Mouse (Mus musculus) lung, embryonic 15.5 days (tissue): Measurements from ENCODE around the gene Ccdc120. TPM values are rescaled to one million over a fixed set of nuclear protein-coding genes. Genes with fewer than 3 reads are reported as not detected.

Experiments
- ATAC-seq: fragments of 200-750 bp; cut with Nextera tagmentation; 2 replicates; pipeline ENCODE4 v1.8.0; 2017; ENCODE audit warnings: moderate number of reproducible peaks, borderline replicate concordance; ENCODE audit not compliant: low FRiP score, low TSS enrichment; ENCODE audit errors: extremely low read depth
- H3K27ac ChIP-seq: fragments of 300-500 bp; sonication (generic); 2 replicates; pipeline ENCODE4 v1.5.1; 2015; ENCODE audit warnings: moderate library complexity, mild to moderate bottlenecking, inconsistent platforms
- H3K27me3 ChIP-seq: fragments of 300-500 bp; sonication (generic); 2 replicates; pipeline ENCODE4 v1.6.1; 2015; ENCODE audit warnings: inconsistent platforms
- H3K36me3 ChIP-seq: fragments of 300-500 bp; sonication (generic); 2 replicates; pipeline ENCODE4 v1.6.1; 2015; ENCODE audit warnings: inconsistent platforms
- H3K4me1 ChIP-seq: fragments of 300-500 bp; sonication (generic); 2 replicates; pipeline ENCODE4 v1.6.1; 2015; ENCODE audit warnings: inconsistent platforms
- H3K4me2 ChIP-seq: fragments of 300-500 bp; sonication (generic); 2 replicates; pipeline ENCODE4 v1.6.1; 2015; ENCODE audit warnings: inconsistent platforms, mild to moderate bottlenecking, moderate library complexity
- H3K4me3 ChIP-seq: fragments of 300-500 bp; sonication (generic); 2 replicates; pipeline ENCODE4 v1.5.1; 2015; ENCODE audit warnings: mild to moderate bottlenecking, inconsistent platforms
- H3K9ac ChIP-seq: fragments of 300-500 bp; sonication (generic); 2 replicates; pipeline ENCODE4 v1.6.1; 2015; ENCODE audit warnings: inconsistent platforms
- H3K9me3 ChIP-seq: fragments of 300-500 bp; sonication (generic); 2 replicates; pipeline ENCODE4 v1.6.1; 2016; ENCODE audit warnings: inconsistent platforms
- WGBS: fragments of 180-500 bp; shearing (Covaris S2); methylation state at CpG from one replicate; pipeline ENCODE4 v1.1.7; 2015; 5-methylcytosine and 5-hydroxymethylcytosine counted together
- polyA plus RNA-seq: library from polyadenylated mRNA; unstranded; fragments of >200 nt; fragmentation: Nextera tagmentation; extraction: Ambion mirVana; gene quantifications from 2 replicates; pipeline ENCODE4 v1.2.1, GENCODE M21; 2015

Gene Ccdc120
- polyA plus RNA-seq, 1 experiment from 2014 or later, result 23.6 TPM

- no peaks in the 10 kb centered on the region for H3K27me3 ChIP-seq
- H3K4me2 ChIP-seq, result no peak overlapping the region
- H3K27ac ChIP-seq, result no peak overlapping the region
- H3K4me3 ChIP-seq, result no peak overlapping the region
- 0 out of 2 replicates have a peak, but pooled peaks cover 3% of the 10 kb centered on the region for H3K4me1 ChIP-seq
- 53% methylated on average over 1 of the region's 1 CpGs for WGBS
- H3K9ac ChIP-seq, result no peak overlapping the region
- ATAC-seq, result no peak
- no peaks in the 10 kb centered on the region for H3K36me3 ChIP-seq
- no peaks in the 10 kb centered on the region for H3K9me3 ChIP-seq
Measured at GRCm38 (mm10) chrX:7744940-7745339, 5.8 kb downstream of the Ccdc120 start.

- H3K27ac ChIP-seq, result no peak overlapping the region
Measured at GRCm38 (mm10) chrX:7743470-7743869, 7.2 kb downstream of the Ccdc120 start.

DNA sequence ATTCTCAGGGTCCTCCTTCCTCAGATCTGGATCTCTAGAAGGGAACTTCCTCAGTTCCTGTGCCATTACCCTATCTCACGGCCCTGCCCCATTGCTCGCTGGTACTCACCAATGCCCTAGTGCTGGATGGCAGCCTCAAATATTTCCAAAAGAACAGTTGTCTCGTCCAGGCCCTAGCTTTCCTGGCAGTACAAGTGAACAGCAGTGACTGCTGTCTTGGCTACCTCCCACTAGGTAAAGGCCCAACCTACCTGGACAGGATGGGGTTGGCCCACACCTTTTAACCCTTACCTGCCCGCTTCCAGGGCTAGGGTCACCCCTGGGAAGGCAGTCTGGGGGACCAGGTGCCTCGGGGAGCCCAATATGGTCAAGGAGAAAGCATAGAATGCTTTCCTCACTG lies 9.6 kb downstream of the Ccdc120 start:
- WGBS, result 63% methylated on average over 5 of the region's 5 CpGs
- Histone ChIP-seq H3K27me3 (no peaks in the 10 kb centered on the region), H3K4me1 (no peaks in the 10 kb centered on the region), H3K27ac (peak overlapping the region; percentile 75), H3K4me2 (peak overlapping the region; percentile 41), H3K9ac (no peak overlapping the region), H3K9me3 (no peaks in the 10 kb centered on the region), H3K36me3 (no peaks in the 10 kb centered on the region), H3K4me3 (peak overlapping the region; percentile 26)
- ATAC-seq, result no peak

More at GRCm38 (mm10) chrX:7743470-7743869, 7.2 kb downstream of the Ccdc120 start:
- Histone ChIP-seq H3K4me2 (no peak overlapping the region), H3K4me3 (no peak overlapping the region), H3K27me3 (no peaks in the 10 kb centered on the region), H3K9me3 (no peaks in the 10 kb centered on the region), H3K36me3 (no peaks in the 10 kb centered on the region), H3K9ac (no peak overlapping the region), H3K4me1 (no peaks in the 10 kb centered on the region)
- no peak for ATAC-seq
- WGBS, result 56% methylated on average over 5 of the region's 5 CpGs

- Histone ChIP-seq H3K4me2 (peak overlapping the region; percentile 41), H3K9ac (no peak overlapping the region), H3K36me3 (no peaks in the 10 kb centered on the region), H3K27me3 (no peaks in the 10 kb centered on the region), H3K4me1 (no peaks in the 10 kb centered on the region), H3K27ac (peak overlapping the region; percentile 75), H3K9me3 (no peaks in the 10 kb centered on the region), H3K4me3 (peak overlapping the region; percentile 26)
- 39% methylated on average over 10 of the region's 10 CpGs for WGBS
- ATAC-seq, result 0 out of 2 replicates have a peak, but pooled peaks have one; percentile 43
Measured at GRCm38 (mm10) chrX:7740082-7740819, 10.5 kb downstream of the Ccdc120 start.

DNA sequence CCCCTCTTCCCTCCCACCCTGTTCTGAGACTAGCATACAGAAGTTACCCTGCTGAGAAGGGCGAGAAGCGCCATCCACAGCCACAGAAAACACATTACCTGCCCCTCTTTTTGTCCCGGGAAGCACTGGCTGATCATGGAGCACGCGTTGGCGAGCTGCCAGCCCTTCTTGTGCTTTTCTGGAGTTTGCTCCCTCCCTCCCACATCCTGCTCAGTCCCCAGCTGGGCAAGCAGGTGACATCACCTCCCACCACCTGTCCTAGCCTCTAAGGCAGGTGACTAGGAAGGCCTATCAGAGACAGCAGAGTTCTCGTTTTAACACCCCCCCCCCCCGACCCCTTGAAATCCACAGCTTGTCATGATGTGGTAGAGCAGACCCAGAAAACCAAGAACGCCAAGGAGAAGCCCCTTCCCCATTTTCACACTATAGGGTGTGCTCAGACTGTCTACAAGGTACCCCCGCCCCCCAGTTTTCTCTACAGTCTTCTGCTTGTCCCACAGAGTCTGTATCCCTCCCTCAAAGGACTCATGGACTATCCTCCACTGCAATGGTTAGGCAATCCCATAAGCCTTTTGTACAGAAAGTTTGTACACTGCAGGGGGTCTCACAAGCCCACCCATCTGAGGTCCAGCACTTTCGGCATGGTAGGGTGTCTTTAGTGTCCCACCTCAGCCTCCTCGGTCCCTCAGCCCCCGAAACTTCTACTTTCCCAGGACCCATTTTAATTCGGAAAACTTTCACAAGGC lies 11.2 kb downstream of the Ccdc120 start:
- H3K9ac ChIP-seq, result no peak overlapping the region
- H3K4me2 ChIP-seq, result peak overlapping the region; percentile 41
- ATAC-seq, result peak; percentile 66; the same call in 1 of the 2 replicates

DNA sequence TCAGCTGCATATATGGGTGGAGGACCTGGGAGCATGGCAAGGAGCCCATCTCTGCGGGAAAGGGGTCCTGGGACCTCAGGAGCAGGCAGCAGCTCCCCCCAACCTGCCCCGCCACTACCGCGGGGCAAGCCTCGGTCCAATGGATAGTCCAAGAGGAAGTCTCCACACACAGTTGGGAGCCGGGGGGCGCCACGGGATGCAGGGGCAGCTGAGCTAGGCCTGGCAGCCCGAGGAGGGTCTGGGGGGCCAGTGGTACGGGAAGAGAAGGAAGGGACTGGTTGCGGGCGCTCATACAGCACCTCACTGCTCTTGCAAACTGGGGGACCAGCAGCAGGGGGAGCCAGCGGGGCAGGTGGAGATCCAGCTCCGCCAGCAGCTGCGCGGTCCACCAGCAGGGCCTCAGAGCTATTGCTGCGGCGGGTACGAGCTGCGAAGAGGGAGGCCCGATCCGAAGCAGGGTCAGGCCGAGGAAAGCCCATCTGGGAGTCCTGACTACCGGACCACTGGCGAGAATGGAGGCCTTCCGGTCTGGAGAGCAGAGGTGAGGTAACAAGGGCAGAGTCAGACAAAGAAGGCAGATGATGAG lies 17.0 kb downstream of the Ccdc120 start:
- 29% methylated on average over 25 of the region's 26 CpGs for whole genome bisulfite sequencing
- no peaks in the 10 kb centered on the region for H3K4me1 ChIP-seq
- no peak overlapping the region for H3K4me3 ChIP-seq
- ATAC-seq, result no peak
- H3K9me3 ChIP-seq, result no peaks in the 10 kb centered on the region
- no peak overlapping the region for H3K9ac ChIP-seq
- no peak overlapping the region for H3K27ac ChIP-seq
- H3K4me2 ChIP-seq, result no peak overlapping the region
- H3K27me3 ChIP-seq, result no peaks in the 10 kb centered on the region
- H3K36me3 ChIP-seq, result no peaks in the 10 kb centered on the region

More for the DNA sequence above, 11.2 kb downstream of the Ccdc120 start:
- H3K36me3 ChIP-seq, result no peaks in the 10 kb centered on the region
- WGBS, result 47% methylated on average over 14 of the region's 14 CpGs
- H3K27ac ChIP-seq, result peak overlapping the region; percentile 75
- no peaks in the 10 kb centered on the region for H3K27me3 ChIP-seq
- peak overlapping the region; percentile 26 for H3K4me3 ChIP-seq
- no peaks in the 10 kb centered on the region for H3K4me1 ChIP-seq
- H3K9me3 ChIP-seq, result no peaks in the 10 kb centered on the region

- peak; percentile 25; the same call in 1 of the 2 replicates for ATAC-seq
- Histone ChIP-seq H3K4me3 (peak overlapping the region; percentile 52), H3K4me2 (peak overlapping the region; percentile 54), H3K9ac (peak overlapping the region; percentile 54), H3K27ac (no peak overlapping the region), H3K27me3 (no peaks in the 10 kb centered on the region), H3K36me3 (0 out of 2 replicates have a peak, but pooled peaks cover 3% of the 10 kb centered on the region), H3K9me3 (no peaks in the 10 kb centered on the region), H3K4me1 (peaks cover 6% of the 10 kb centered on the region; the same call in 1 of the 2 replicates)
- WGBS, result 24% methylated on average over 4 of the region's 4 CpGs
Measured at GRCm38 (mm10) chrX:7728922-7729265, 21.8 kb downstream of the Ccdc120 start.

- peak within 1 kb of the TSS; percentile 59 for H3K27ac ChIP-seq
- H3K4me1 ChIP-seq, result peaks cover 6% of the 10 kb centered on the region
- H3K9me3 ChIP-seq, result no peaks in the 10 kb centered on the region
- peak within 1 kb of the TSS; percentile 52 for H3K4me3 ChIP-seq
- H3K27me3 ChIP-seq, result no peaks in the 10 kb centered on the region
- ATAC-seq, result peak; percentile 91
- WGBS, result 11% methylated on average over 42 of the region's 42 CpGs
- H3K4me2 ChIP-seq, result peak within 1 kb of the TSS; percentile 54
- peak within 1 kb of the TSS; percentile 54 for H3K9ac ChIP-seq
- 0 out of 2 replicates have a peak, but pooled peaks cover 3% of the 10 kb centered on the region for H3K36me3 ChIP-seq
Measured at GRCm38 (mm10) chrX:7728215-7728921, 22.3 kb downstream of the Ccdc120 start, which contains the start of gene Praf2. Gene Praf2 (plus strand): TSS chrX:7728439.

GRCm38 (mm10) chrX:7727176-7727575 lies 23.5 kb downstream of the Ccdc120 start:
- no peaks in the 10 kb centered on the region for H3K9me3 ChIP-seq
- H3K4me1 ChIP-seq, result peaks cover 11% of the 10 kb centered on the region
- ATAC-seq, result no peak
- no peak overlapping the region for H3K4me2 ChIP-seq
- no peaks in the 10 kb centered on the region for H3K27me3 ChIP-seq
- H3K27ac ChIP-seq, result no peak overlapping the region; the same call in 1 of the 2 replicates
- H3K9ac ChIP-seq, result no peak overlapping the region
- 88% methylated on average over 13 of the region's 13 CpGs for WGBS
- H3K4me3 ChIP-seq, result no peak overlapping the region
- 0 out of 2 replicates have a peak, but pooled peaks cover 3% of the 10 kb centered on the region for H3K36me3 ChIP-seq

DNA sequence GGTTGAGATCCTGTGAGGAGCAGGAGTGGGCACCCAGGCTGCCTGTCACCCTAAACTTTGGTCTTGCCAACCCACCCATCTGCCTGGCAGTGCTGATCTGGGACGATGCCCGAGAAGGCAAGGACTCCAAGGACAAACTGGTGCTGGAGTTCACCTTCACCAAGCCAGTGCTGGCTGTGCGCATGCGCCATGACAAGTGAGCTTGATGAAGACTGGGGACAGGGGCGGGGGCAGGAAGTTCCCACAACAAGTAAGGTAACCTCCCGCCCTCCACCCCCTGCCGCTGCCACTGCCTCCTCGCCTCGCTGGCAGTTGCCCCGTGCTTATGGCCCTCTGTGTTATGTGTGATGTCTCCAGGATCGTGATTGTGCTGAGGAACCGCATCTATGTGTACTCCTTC lies 24.9 kb downstream of the Ccdc120 start:
- Histone ChIP-seq H3K9me3 (no peaks in the 10 kb centered on the region), H3K36me3 (0 out of 2 replicates have a peak, but pooled peaks cover 3% of the 10 kb centered on the region), H3K27ac (no peak overlapping the region), H3K4me1 (peaks cover 11% of the 10 kb centered on the region), H3K4me2 (no peak overlapping the region), H3K4me3 (no peak overlapping the region), H3K27me3 (no peaks in the 10 kb centered on the region), H3K9ac (no peak overlapping the region)
- ATAC-seq, result no peak
- WGBS, result 83% methylated on average over 12 of the region's 12 CpGs

- Histone ChIP-seq H3K4me3 (no peak overlapping the region), H3K27ac (peak overlapping the region; percentile 59), H3K9me3 (no peaks in the 10 kb centered on the region), H3K27me3 (no peaks in the 10 kb centered on the region), H3K4me2 (peak overlapping the region; percentile 61; the same call in 1 of the 2 replicates), H3K9ac (no peak overlapping the region), H3K36me3 (0 out of 2 replicates have a peak, but pooled peaks cover 3% of the 10 kb centered on the region), H3K4me1 (peaks cover 11% of the 10 kb centered on the region)
- WGBS, result 73% methylated on average over 7 of the region's 7 CpGs
- no peak for ATAC-seq
Measured at GRCm38 (mm10) chrX:7724135-7724534, 26.6 kb downstream of the Ccdc120 start.
